Mouse (Mus musculus) kidney, postnatal 10 days (tissue): ENCODE measurements around the gene Gnb4.

ENCODE experiments used
- DNase-seq: peaks from one replicate; pipeline ENCODE4 v3.0.0; 2021; ENCODE audit warnings: mixed read lengths

Gnb4 gene

DNA sequence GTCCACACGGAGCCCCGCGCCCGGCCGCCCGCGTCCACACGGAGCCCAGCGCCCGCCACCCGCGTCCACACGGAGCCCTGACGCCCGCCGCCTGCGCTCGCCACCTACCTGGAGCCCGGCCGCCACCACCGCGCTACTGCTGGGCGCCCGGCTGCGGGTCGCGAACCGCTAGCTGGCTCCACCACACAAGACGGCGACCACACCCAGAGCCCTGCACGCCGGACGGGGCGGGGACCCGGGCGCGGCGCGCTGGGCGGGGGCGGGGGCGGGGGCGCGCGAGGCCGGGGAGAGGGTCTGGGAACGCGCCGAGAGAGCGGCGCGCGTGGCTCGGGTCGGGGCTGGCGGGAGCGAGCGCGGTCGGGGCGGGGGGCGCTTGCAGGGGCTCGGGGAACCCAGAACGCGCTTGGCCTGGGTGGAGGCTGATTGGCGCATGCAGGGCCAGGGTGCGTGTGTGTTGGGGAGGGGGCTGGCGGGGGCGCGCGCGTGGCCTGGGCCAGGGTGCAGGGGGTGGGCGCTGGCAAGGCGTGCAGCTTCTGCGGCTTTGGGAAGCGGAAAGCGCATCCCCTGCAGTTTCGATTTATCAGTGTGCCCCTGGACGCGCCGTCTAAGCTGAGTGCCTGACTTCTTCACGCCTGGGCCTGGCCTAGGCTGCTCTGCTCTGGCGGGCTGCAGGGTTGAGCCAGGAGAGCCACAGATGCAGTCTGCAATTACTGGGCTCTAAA is at the start of gene Gnb4:
Gnb4 (minus strand) TSS at position 255 of the 722 bp plus-strand sequence.
- peak; percentile 74 for DNase-seq

DNA sequence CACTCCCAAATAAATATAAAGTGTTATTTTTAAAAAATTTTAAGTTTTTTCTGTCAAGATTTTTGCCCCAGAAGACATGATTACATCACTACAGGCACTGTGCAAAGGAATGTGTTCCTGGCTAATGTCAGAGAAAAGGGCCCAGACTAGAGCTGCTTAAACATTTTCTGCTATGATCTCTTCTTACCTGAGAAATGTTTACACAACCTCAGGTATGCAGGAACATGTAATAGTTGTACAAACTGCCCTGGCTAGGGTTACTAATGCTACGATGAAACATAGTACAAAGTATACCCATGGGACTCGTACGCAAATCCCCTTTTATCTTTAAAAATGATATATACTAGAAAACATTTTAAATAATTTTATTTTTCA is 45.2 kb upstream of the Gnb4 start:
- no peak for DNase-seq

DNA sequence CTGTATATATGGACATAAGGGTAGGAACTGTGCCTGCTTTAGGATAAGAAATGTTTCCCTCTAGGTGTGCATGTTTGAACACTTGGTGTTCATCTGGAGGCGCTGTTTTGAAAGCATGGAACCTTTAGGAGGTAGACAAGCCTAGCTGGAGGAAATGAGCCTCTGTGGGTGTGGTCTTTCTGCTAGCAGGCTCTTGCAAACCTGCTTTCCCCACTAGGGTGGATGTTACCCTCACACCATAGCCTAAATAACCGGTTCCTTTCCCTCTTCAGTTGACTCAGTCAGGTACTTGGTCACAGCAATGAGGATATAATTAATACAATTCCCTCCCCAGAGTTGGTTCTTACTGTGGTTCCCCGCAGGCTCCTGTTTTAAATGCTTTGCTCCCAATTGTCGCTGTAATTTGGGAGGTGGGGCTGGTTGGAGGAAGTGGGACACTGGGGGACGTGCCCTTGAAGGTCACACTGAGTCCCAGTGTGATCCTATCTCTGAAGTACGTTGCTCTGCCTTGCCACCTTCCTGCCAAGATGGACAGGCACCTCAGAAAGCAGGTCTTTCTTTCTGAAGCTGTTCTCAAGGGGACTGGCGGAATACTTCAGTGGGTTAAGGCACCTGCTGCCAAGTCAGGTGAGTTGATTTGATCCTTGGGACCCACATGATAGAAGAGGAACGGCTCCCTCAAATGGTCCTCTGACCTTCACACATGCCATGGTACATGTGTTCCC is 44.6 kb upstream of the Gnb4 start:
- no peak for DNase-seq

DNA sequence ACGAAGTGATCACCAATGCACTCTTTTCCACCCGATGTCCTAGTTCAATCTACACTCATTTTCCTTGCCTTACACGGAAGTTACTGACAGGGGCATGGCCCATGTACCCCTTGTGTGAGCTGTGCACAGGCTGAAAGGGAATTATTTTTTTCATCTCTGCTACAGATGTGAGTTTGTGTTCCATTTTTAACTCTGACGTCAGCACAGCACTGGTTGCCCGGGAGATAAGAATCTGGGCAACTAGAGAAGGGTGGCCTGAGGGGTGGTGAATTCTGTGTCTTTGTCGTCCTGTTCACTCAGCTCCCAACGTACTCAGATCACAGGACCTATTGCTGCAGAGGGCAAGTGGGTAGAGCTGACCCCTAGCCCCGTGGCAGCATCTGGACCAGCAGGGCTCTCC is 43.9 kb upstream of the Gnb4 start:
- no peak for DNase-seq

DNA sequence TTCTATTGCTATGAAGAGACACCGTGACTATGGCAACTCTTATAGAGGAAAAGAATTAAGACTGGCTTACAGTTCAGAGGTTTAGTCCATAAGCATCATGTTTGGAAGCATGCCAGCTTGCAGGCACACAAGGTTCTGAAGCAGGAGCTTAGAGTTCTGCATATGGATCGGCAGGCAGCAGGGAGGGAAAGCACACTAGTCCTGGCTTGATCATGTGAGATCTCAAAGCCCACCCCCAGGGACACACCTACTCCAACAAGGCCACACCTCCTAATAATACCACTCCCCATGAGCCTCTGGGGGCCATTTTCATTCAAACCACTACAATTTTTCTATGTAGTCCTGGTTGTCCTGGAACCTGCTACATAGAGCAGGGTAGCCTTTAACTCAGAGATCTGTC is 43.1 kb upstream of the Gnb4 start:
- DNase-seq, result no peak

DNA sequence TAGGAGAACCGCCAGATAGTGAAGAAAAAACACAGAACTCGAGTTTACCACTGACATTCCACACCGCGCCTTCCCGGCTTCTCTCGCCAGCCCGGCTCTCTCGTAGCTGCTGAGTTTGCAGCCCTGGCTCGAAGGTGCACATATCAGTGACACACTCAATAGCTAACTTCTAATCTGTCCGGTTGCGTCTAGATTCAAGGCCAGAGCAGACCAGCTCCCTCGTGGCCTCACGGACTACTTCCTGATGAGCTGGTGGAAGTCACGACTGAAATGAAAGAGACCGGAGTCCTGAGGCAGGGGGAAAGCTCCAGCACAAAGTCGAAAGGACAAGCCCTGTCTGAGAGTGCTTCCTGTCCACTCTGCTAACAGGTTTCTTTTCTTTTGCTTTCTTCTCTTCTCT is 42.4 kb upstream of the Gnb4 start:
- DNase-seq, result no peak

DNA sequence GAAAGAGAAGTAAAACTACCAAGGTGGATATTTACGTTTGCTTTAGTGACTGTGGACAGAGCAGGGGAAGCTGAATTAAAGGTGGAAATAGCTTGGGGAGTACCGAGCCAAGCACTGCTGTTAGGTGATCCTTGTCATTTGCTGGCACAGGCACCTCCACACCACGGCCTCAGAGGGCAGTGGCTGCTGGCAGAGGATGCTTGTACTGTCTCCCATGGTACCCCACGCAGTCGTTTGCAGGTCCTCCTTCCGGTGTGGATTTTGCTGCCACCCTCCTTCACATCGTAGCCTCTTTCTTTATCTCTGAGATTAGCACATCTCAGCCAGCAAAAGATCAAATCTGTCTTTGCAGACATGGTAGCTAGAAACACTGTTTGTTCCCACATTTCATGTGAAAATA is 42.0 kb upstream of the Gnb4 start:
- DNase-seq, result no peak

DNA sequence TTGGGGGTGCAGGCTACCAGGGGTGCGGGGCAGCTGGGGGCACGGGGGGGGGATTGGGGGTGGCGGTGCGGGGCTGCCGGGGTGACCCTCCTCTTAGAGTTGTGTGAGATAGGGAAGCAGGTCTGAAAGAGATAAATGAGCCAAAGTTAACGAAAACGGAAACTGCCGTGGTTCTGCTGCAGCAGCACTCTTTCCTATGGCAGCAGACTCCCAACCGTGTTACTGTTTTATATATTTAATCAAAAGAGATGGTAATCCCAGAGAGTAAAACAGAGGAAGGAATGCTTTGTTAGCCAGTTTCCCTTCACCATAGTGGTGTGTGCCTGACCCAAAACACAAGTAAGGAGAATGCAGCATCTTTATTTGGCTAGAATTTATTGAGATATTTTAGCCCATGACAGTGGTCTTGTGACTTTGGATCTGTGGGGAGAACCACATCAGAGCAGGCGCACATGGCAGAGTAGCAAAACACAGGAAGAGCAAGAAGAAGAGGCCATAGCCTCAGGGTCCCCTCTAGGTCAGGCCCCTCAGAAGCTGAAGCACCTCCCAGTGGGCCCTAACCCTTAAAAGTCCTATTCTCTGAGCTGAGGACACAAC is 40.1 kb upstream of the Gnb4 start:
- no peak for DNase-seq

DNA sequence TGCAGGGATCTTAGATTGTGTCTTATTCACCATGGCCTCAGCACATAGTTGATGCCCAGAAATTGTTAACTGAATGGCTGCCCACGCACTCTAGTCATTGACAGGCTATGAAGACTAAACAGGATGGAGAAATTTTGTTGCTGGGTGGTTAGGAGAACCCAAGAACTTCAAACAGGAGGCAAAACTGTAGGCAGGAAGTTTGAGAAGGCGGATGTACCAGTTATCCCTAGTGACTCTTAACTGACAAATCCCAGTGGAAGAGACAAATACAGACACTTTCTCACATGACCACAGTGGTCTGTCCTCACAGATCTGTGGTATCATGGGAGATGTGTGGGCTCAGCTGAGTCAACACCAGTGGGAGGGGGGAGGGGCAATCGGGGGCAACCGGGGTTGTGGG is 39.6 kb upstream of the Gnb4 start:
- no peak for DNase-seq

DNA sequence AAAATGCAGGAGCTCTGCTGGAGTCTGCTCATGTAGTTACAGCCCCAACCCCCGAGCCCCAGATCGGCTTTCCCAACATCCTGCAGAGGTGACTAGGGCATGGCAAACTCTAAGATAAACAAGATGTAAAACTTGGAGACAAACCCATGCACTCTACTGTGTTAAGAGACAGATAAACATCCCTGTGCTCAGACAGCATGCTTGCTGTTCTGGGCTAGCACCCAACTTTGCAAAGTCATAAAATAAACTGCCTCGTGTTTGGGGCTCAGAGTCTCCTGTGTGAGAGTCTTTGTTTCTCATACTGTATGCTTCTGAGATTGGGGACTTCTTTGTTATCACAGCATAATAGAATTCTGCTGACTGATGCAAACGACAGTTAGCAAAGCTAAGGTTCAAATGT is 36.4 kb upstream of the Gnb4 start:
- DNase-seq, result no peak

DNA sequence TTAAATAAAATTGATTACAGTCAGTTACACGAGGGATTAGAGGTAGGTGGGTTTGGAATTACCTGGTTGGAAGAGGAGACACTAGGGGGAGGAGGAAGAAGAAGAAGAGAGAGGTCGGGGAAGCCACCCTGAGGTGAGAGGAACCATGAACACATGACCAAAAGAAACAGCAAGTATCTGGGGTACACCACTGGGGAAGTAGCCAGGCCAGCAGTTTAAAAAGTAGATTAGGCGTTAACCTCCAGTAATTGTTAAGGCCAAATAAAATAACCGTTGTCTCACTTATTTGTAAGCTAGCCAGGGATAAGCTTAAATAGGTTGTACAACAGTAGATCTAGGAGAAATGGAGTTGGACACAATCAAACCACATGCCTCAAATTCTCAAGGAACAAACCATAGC is 32.9 kb upstream of the Gnb4 start:
- DNase-seq, result no peak

DNA sequence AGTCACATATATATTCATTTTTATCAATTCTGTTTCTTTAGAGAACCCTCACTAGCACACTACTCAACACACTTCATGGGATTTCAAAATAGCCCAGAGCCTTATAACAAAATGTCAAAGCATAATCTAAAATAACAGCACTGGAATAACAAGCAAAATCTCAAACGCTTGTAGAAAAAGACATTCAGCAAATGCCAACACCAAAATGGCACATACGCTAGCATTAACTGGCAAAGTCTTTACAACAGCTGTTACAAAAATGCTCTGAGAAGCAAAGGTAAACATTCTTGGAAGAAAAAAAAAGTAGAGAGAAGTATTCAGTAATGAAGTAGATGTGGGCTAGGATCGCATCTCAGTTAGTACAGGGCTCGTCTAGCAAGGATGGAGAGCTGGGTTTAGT is 30.5 kb upstream of the Gnb4 start:
- DNase-seq, result no peak

DNA sequence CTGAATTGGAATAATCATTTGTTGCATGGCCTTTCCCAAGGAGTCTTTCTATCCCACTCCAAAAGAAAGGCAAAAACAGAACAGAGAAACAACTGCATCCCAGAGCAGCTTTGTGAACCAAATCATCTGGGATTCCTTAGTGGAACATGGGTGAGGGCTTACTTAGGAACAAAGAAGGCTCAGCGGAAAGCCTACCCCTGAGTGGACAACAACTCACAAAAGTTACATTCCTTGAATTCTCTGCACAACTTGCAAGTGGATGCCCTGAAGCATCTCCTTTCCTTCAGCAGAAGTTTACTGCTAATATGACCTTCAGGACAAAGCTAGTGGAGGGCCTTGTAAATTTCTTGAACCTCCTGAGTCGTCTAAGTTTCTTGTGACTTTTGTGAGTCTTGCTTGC is 28.4 kb upstream of the Gnb4 start:
- DNase-seq, result no peak

DNA sequence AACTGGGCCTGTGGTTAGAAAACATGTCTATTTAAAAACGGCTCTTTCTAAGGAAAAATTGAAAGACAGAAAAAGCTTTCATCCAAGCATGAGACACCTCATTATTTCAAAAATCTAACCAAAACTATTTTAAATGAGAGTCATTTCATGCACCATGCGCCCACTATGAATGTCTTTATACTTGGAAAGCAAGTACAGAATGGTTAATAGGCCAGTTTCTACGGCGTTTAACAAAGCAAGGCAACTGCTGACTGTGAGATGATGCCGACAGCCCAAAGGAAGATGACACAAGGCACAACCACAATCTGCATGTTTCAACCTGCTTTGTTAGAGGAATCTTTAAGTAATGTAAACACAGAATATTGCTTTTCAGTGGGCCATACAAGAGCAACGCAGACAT is 25.7 kb upstream of the Gnb4 start:
- DNase-seq, result no peak

DNA sequence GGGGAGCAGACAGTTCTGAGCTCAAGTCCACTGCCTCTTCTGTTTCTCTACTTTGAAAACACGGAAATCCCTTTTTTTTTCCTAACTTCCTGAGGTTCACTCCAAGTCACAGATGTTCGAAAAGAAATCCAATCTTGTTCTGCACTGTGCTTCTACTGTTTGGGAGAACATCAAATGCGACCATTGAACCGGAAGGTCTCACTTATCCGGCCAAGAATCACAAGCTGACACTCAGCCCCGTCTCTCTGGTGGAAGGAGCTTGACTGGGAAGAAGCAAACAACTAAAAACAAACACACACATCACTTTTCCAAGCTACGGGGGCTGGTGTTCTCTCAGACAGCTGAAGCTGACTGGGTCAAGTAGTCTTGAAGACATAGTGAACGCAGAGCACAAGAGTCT is 21.9 kb upstream of the Gnb4 start:
- DNase-seq, result peak; percentile 59

DNA sequence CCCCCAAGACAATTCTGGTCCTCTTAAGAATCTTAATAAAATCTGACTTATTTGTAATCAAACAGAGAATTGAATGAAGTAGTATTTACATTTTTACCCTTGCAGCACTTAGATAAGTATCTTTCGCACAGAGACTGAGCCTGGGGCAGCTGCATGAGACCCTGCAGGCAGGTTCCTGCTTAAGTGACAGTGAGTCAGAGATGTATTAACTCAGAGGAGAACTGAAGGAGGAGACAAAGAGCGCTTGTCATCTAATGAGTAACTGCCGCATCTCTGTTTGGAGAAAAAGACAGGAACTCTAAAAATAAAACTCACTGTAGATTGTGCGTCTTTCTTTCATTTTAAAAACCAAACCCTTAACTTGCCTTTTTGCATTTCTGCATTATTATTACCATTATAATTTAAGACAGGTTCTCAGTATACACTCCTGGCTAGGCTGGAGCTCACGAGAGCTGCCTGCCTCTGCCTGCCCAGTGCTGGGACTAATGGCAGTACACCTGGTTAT is 16.4 kb upstream of the Gnb4 start:
- no peak for DNase-seq

DNA sequence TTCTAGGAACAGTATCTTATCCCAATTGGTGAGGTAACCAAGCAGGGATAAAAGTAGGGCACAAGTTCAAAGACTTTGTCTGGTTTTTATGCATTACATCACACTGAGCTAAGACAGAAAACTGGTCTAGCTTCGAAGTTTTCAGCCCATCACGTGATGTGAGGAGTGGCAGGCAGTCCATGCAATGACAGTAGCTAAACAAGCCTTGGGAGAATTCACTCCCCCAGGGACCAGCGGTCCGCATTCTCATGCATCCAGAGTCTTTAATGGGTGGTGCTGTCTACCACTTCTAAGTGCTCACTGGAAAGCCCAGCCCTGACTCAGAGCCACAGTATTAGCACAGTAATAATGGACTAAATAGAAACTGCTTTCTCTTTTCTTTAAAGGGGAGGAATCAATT is 13.8 kb upstream of the Gnb4 start:
- DNase-seq, result no peak

DNA sequence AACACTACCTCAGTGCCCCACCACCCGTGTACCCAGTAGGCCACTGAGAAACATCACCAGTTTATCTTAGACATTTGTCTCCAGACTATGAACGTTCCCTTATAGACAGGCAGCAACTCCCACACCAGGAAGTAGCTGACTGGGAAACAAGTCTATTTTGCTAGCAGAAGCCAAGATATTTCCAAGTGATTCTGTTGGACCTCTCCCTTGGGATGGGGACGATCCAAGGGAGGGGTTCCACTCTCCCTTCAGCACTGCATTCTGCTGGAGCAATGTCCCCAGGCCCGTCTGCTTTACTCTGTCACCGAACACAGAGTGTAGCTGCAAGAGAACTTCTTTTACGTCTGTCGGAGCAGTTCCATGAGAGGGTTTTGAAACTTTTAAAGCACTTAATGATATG is 11.8 kb upstream of the Gnb4 start:
- peak; percentile 38 for DNase-seq

DNA sequence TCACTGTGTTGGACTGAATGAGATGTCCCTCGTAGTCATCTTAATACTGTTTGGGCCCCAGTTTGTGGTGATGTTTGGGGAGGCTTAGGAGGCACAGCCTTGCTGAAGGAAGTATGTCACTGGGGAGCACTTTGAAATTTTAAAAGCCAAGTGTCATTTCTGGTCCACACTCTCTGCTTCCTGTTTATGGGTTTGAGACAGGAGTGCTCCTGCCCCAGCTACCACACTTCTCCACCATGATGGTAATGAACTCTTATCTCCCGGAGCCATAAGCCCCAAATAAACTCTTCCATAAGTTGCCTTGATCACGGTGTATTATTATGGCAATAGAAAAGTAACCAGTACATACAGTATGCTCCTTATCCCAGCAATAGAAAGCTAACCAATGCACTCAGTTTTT is 5.7 kb upstream of the Gnb4 start:
- no peak for DNase-seq

DNA sequence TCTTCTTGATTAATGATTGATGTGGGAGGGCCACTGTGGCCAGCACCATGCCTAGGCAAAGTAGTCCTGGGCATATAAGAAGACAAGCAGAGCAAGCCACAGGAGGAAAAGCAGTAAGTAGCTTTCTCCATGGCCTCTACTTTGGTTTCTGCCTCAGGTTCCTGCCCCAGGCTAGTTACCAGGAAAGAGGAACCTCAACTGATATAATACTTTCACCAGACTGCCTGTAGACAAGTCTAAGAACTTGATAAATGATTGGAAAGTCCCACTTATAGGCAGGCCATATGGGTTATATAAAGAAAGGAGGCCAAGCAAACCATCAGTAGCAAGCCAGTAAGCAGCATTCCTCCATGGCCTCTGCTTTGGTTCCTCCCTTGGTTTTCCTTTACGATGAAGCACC is 5.3 kb upstream of the Gnb4 start:
- no peak for DNase-seq

DNA sequence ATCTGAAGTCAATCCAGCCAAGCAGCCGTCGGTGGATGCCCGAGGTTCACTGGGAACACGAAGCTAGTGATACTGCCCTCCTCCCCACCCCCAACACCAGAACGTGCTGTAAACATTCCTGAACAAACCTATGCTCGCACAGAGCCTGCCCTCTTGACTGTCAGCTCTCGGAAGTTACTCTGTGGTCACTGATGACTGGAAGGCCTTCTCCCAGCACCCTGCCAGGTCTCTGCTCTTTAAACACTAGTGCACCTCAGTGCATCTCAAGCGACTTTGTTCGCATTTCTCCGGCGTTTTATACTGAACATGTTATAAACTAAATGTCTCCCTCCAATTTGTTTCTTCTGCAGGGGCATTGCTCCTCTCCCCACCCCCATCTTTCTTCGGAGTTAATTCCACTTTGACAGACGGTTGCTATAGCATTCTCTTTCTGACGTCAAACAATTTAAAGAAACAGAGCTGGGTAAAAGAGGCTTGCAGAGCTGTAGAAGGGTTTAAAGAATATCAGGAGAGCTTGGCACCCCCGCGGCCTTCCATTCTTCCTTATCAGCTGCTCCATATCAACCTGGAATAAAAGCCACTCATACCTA is 763 bp upstream of the Gnb4 start:
- DNase-seq, result no peak

DNA sequence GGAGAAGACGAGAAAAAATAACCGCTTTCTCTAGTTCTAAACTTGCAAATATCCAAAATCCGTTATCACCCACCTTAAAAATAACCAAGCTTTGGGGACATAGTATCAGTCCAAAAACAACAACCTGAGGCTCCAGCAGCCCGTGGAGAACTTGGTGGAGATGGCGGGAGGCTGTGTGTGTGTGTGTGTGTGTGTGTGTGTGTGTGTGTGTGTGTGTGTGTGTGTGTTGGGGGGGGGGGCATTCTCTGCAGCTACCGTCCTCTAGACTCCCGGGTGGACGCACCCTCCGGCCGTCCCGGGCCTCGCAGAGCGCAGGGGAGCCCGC is 417 bp downstream of the Gnb4 start:
- DNase-seq, result no peak

DNA sequence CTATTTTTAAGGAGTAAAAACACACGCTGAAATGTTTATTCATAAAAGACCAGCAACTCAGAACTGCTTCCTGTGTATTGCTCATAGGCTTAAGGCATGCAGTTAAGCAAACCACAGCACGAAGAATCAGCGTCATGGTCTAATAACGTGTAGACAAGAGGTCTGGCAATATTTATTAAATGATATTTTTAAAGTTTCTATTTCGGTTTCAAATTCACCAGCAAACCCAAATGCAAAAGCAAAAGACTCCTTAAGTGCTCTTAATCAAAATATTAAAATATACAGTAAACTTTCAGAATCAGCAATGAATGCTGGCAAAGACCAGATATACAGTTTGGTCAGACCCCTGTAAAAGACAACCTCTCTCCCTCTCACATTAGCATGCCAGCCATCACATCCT is 1.0 kb downstream of the Gnb4 start:
- no peak for DNase-seq

DNA sequence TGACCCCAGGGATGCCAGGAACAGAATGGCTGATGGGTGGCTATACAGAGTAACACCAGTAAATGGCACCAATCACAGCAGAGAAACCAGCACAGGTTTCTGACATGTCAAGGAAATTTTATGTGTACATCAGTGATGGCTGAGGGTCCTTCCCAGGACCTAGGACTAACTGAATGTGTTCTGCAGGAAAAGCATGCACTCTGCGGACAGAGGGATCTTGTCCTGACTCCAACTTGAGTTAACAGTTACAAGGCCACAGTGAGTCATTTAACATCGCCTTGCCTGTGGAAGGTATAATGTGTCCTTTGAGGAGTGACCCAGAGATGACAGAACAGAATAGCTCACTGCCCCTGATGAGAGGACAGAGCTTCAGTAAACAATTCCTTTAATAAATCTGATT is 1.6 kb downstream of the Gnb4 start:
- DNase-seq, result no peak
